Mouse (Mus musculus): ENCODE data around the gene Gabarapl1.
A peak's percentile ranks its signal among the peaks of the same experiment; 100 is the strongest.

Gene Gabarapl1

GRCm38 (mm10) chr6:129517752-129518408, 15.1 kb upstream of the Gabarapl1 start:
- no peaks in the 10 kb centered on the region for H3K27me3 ChIP-seq (ENCODE audit: control insufficient read depth, insufficient read depth, low read length, poor library complexity, severe bottlenecking)
- peak; percentile 74 for DNase-seq (ENCODE audit: low read depth, low spot score)
- H3K36me3 ChIP-seq (ENCODE audit: control insufficient read depth, insufficient read depth, low read length, poor library complexity, severe bottlenecking), result no peaks in the 10 kb centered on the region

GRCm38 (mm10) chr6:129526069-129526468, 6.9 kb upstream of the Gabarapl1 start:
- Histone ChIP-seq H3K36me3 (ENCODE audit: control insufficient read depth, insufficient read depth, low read length, poor library complexity, severe bottlenecking) (no peaks in the 10 kb centered on the region), H3K27me3 (ENCODE audit: control insufficient read depth, insufficient read depth, low read length, poor library complexity, severe bottlenecking) (no peaks in the 10 kb centered on the region)
- DNase-seq (ENCODE audit: low read depth, low spot score), result no peak

GRCm38 (mm10) chr6:129527416-129527815, 5.5 kb upstream of the Gabarapl1 start:
- H3K27me3 ChIP-seq (ENCODE audit: control insufficient read depth, insufficient read depth, low read length, poor library complexity, severe bottlenecking), result no peaks in the 10 kb centered on the region
- H3K36me3 ChIP-seq (ENCODE audit: control insufficient read depth, insufficient read depth, low read length, poor library complexity, severe bottlenecking), result no peaks in the 10 kb centered on the region
- no peak for DNase-seq (ENCODE audit: low read depth, low spot score)

- Histone ChIP-seq H3K36me3 (ENCODE audit: control insufficient read depth, insufficient read depth, low read length, poor library complexity, severe bottlenecking) (no peaks in the 10 kb centered on the region), H3K27me3 (ENCODE audit: control insufficient read depth, insufficient read depth, low read length, poor library complexity, severe bottlenecking) (no peaks in the 10 kb centered on the region)
- DNase-seq (ENCODE audit: low read depth, low spot score), result no peak
Observed at GRCm38 (mm10) chr6:129529605-129530004, 3.4 kb upstream of the Gabarapl1 start.

GRCm38 (mm10) chr6:129530261-129530660, 2.7 kb upstream of the Gabarapl1 start:
- no peaks in the 10 kb centered on the region for H3K36me3 ChIP-seq (ENCODE audit: control insufficient read depth, insufficient read depth, low read length, poor library complexity, severe bottlenecking)
- no peak for DNase-seq (ENCODE audit: low read depth, low spot score)

GRCm38 (mm10) chr6:129532556-129532941, 411 bp upstream of the Gabarapl1 start:
- DNase-seq (ENCODE audit: low read depth, low spot score), result peak; percentile 23
- H3K27me3 ChIP-seq (ENCODE audit: control insufficient read depth, insufficient read depth, low read length, poor library complexity, severe bottlenecking), result no peaks in the 10 kb centered on the region
- no peaks in the 10 kb centered on the region for H3K36me3 ChIP-seq (ENCODE audit: control insufficient read depth, insufficient read depth, low read length, poor library complexity, severe bottlenecking)

More at GRCm38 (mm10) chr6:129530261-129530660, 2.7 kb upstream of the Gabarapl1 start:
- no peaks in the 10 kb centered on the region for H3K27me3 ChIP-seq (ENCODE audit: control insufficient read depth, insufficient read depth, low read length, poor library complexity, severe bottlenecking)

- no peaks in the 10 kb centered on the region for H3K27me3 ChIP-seq (ENCODE audit: control insufficient read depth, insufficient read depth, low read length, poor library complexity, severe bottlenecking)
- H3K36me3 ChIP-seq (ENCODE audit: control insufficient read depth, insufficient read depth, low read length, poor library complexity, severe bottlenecking), result no peaks in the 10 kb centered on the region
- DNase-seq (ENCODE audit: low read depth, low spot score), result no peak
Observed at GRCm38 (mm10) chr6:129534057-129534456, 1.1 kb downstream of the Gabarapl1 start.

GRCm38 (mm10) chr6:129534627-129535190, 1.7 kb downstream of the Gabarapl1 start:
- no peaks in the 10 kb centered on the region for H3K27me3 ChIP-seq (ENCODE audit: control insufficient read depth, insufficient read depth, low read length, poor library complexity, severe bottlenecking)
- no peak for DNase-seq (ENCODE audit: low read depth, low spot score)
- no peaks in the 10 kb centered on the region for H3K36me3 ChIP-seq (ENCODE audit: control insufficient read depth, insufficient read depth, low read length, poor library complexity, severe bottlenecking)

- Histone ChIP-seq H3K27me3 (ENCODE audit: control insufficient read depth, insufficient read depth, low read length, poor library complexity, severe bottlenecking) (no peaks in the 10 kb centered on the region), H3K36me3 (ENCODE audit: control insufficient read depth, insufficient read depth, low read length, poor library complexity, severe bottlenecking) (no peaks in the 10 kb centered on the region)
- DNase-seq (ENCODE audit: low read depth, low spot score), result no peak
Observed at GRCm38 (mm10) chr6:129535723-129536122, 2.8 kb downstream of the Gabarapl1 start.

- Histone ChIP-seq H3K36me3 (ENCODE audit: control insufficient read depth, insufficient read depth, low read length, poor library complexity, severe bottlenecking) (no peaks in the 10 kb centered on the region), H3K27me3 (ENCODE audit: control insufficient read depth, insufficient read depth, low read length, poor library complexity, severe bottlenecking) (no peaks in the 10 kb centered on the region)
- DNase-seq (ENCODE audit: low read depth, low spot score), result no peak
Observed at GRCm38 (mm10) chr6:129538555-129538954, 5.6 kb downstream of the Gabarapl1 start.

GRCm38 (mm10) chr6:129541931-129542330, 9.0 kb downstream of the Gabarapl1 start:
- H3K27me3 ChIP-seq (ENCODE audit: control insufficient read depth, insufficient read depth, low read length, poor library complexity, severe bottlenecking), result no peaks in the 10 kb centered on the region
- no peak for DNase-seq (ENCODE audit: low read depth, low spot score)
- no peaks in the 10 kb centered on the region for H3K36me3 ChIP-seq (ENCODE audit: control insufficient read depth, insufficient read depth, low read length, poor library complexity, severe bottlenecking)

- H3K27me3 ChIP-seq (ENCODE audit: control insufficient read depth, insufficient read depth, low read length, poor library complexity, severe bottlenecking), result no peaks in the 10 kb centered on the region
- H3K36me3 ChIP-seq (ENCODE audit: control insufficient read depth, insufficient read depth, low read length, poor library complexity, severe bottlenecking), result no peaks in the 10 kb centered on the region
- DNase-seq (ENCODE audit: low read depth, low spot score), result no peak
Observed at GRCm38 (mm10) chr6:129542540-129542939, 9.6 kb downstream of the Gabarapl1 start.

GRCm38 (mm10) chr6:129543709-129544606, 11.0 kb downstream of the Gabarapl1 start:
- Histone ChIP-seq H3K27me3 (ENCODE audit: control insufficient read depth, insufficient read depth, low read length, poor library complexity, severe bottlenecking) (no peaks in the 10 kb centered on the region), H3K36me3 (ENCODE audit: control insufficient read depth, insufficient read depth, low read length, poor library complexity, severe bottlenecking) (no peaks in the 10 kb centered on the region)
- DNase-seq (ENCODE audit: low read depth, low spot score), result peak; percentile 68

- peak; percentile 39 for DNase-seq (ENCODE audit: low read depth, low spot score)
- no peaks in the 10 kb centered on the region for H3K27me3 ChIP-seq (ENCODE audit: control insufficient read depth, insufficient read depth, low read length, poor library complexity, severe bottlenecking)
Observed at GRCm38 (mm10) chr6:129547277-129547676, 14.3 kb downstream of the Gabarapl1 start.

GRCm38 (mm10) chr6:129548009-129548408, 15.0 kb downstream of the Gabarapl1 start:
- Histone ChIP-seq H3K36me3 (ENCODE audit: control insufficient read depth, insufficient read depth, low read length, poor library complexity, severe bottlenecking) (no peaks in the 10 kb centered on the region), H3K27me3 (ENCODE audit: control insufficient read depth, insufficient read depth, low read length, poor library complexity, severe bottlenecking) (no peaks in the 10 kb centered on the region)
- DNase-seq (ENCODE audit: low read depth, low spot score), result peak; percentile 24

More at GRCm38 (mm10) chr6:129547277-129547676, 14.3 kb downstream of the Gabarapl1 start:
- H3K36me3 ChIP-seq (ENCODE audit: control insufficient read depth, insufficient read depth, low read length, poor library complexity, severe bottlenecking), result no peaks in the 10 kb centered on the region

All from splenic B cell, adult 2 months (primary cell).